Mouse (Mus musculus): Measurements from ENCODE around the gene Bcl6.

GRCm38 (mm10) chr16:24009891-24010290 lies 21.2 kb upstream of the Bcl6 start:
- no peak for TF ChIP-seq CTCF (IDR thresholded peaks at IDR 0.05; ENCODE audit: extremely low read depth, insufficient read depth, low read length)
- no peak for TF ChIP-seq POLR2A (IDR thresholded peaks at IDR 0.05; ENCODE audit: extremely low read depth, insufficient read depth, low read length)

Data from cortical plate, adult 2 months (tissue).